Mouse (Mus musculus): Measurements from ENCODE around the gene Lrba. TPM values are rescaled to one million over a fixed set of nuclear protein-coding genes. Genes with fewer than 3 reads are reported as not detected.

The Lrba gene
- total and polyA plus RNA-seq, 2 experiments from 2014 or later: 1.6 to 18.5 TPM

DNA sequence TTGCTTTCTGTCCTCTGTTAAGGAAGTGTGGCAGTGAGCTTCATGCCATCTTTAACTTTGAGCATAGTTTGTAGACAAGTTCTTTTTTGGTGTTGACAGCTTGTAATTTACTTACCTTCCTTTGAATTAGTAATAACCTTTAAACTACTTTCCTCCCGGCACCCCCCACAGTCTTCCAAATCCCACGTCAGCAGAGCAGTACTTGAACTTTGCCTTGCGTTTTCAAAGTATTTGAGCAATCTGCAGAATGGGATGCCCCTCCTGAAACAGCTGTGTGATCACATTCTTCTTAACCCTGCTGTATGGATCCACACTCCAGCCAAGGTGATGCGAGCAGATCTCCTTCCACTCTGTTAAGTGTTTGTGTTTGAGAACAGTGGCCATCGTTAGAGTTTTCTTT, 85.7 kb downstream of the Lrba start:
- ATAC-seq (no peak), DNase-seq (no peak)
- TF ChIP-seq CTCF (IDR thresholded peaks at IDR 0.05; ENCODE audit: low read depth): no peak
- no peaks in the 10 kb centered on the region for H3K36me3 ChIP-seq (ENCODE audit: insufficient read depth)
- H3K4me1 ChIP-seq (ENCODE audit: insufficient read depth): no peaks in the 10 kb centered on the region
- no peak overlapping the region for H3K9ac ChIP-seq
- H3K27me3 ChIP-seq (ENCODE audit: insufficient read depth, low read length): no peaks in the 10 kb centered on the region
- no peak overlapping the region for H3K4me3 ChIP-seq (ENCODE audit: low read depth, low read length)
- no peak overlapping the region for H3K4me2 ChIP-seq (ENCODE audit: low read depth)
- WGBS: 65% methylated on average over 5 of the region's 5 CpGs
- no peaks in the 10 kb centered on the region for H3K9me3 ChIP-seq (ENCODE audit: low read length)
- H3K27ac ChIP-seq (ENCODE audit: low read depth, low read length): no peak overlapping the region

DNA sequence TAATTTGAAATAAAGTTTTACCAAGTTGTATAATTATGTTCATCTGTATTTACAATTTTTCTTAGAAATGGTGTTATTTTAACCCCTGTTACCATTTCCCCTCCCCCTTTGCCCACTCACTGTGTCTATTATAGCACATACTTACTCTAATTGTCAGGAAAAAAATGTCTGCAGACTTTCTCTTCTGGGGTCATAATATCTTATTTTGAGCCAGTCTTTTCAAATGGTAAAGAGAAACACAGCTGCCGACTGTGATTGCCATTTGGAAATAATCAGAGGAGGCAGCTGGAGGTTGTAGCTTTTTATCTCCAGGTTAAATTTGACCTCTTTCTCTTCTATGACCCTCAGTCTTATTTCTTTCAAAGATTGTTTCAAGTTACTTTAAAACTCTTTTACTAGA, 86.9 kb downstream of the Lrba start:
- ATAC-seq (no peak), DNase-seq (no peak)
- 26% methylated on average over 1 of the region's 1 CpGs for WGBS
- no peaks in the 10 kb centered on the region for H3K36me3 ChIP-seq (ENCODE audit: insufficient read depth)
- no peaks in the 10 kb centered on the region for H3K27me3 ChIP-seq (ENCODE audit: insufficient read depth, low read length)
- TF ChIP-seq CTCF (IDR thresholded peaks at IDR 0.05; ENCODE audit: low read depth): no peak
- no peaks in the 10 kb centered on the region for H3K9me3 ChIP-seq (ENCODE audit: low read length)
- no peaks in the 10 kb centered on the region for H3K4me1 ChIP-seq (ENCODE audit: insufficient read depth)
- no peak overlapping the region for H3K9ac ChIP-seq
- H3K27ac ChIP-seq (ENCODE audit: low read depth, low read length): no peak overlapping the region
- no peak overlapping the region for H3K4me2 ChIP-seq (ENCODE audit: low read depth)
- no peak overlapping the region for H3K4me3 ChIP-seq (ENCODE audit: low read depth, low read length)

- H3K4me2 ChIP-seq (ENCODE audit: low read depth): no peak overlapping the region
- no peak overlapping the region for H3K4me3 ChIP-seq (ENCODE audit: low read depth, low read length)
- no peak for TF ChIP-seq CTCF (IDR thresholded peaks at IDR 0.05; ENCODE audit: low read depth)
- no peak overlapping the region for H3K27ac ChIP-seq (ENCODE audit: low read depth, low read length)
- DNase-seq (no peak), ATAC-seq (no peak)
- no peaks in the 10 kb centered on the region for H3K27me3 ChIP-seq (ENCODE audit: insufficient read depth, low read length)
- 91% methylated on average over 5 of the region's 5 CpGs for WGBS
- H3K4me1 ChIP-seq (ENCODE audit: insufficient read depth): no peaks in the 10 kb centered on the region
- H3K9me3 ChIP-seq (ENCODE audit: low read length): no peaks in the 10 kb centered on the region
- no peaks in the 10 kb centered on the region for H3K36me3 ChIP-seq (ENCODE audit: insufficient read depth)
- no peak overlapping the region for H3K9ac ChIP-seq
Observed at GRCm38 (mm10) chr3:86317636-86318035, 93.2 kb downstream of the Lrba start.

- Histone ChIP-seq H3K9me3 (ENCODE audit: low read length) (no peaks in the 10 kb centered on the region), H3K4me1 (ENCODE audit: insufficient read depth) (no peaks in the 10 kb centered on the region), H3K4me3 (ENCODE audit: low read depth, low read length) (no peak overlapping the region), H3K4me2 (ENCODE audit: low read depth) (no peak overlapping the region), H3K9ac (no peak overlapping the region), H3K27ac (ENCODE audit: low read depth, low read length) (no peak overlapping the region), H3K36me3 (ENCODE audit: insufficient read depth) (no peaks in the 10 kb centered on the region), H3K27me3 (ENCODE audit: insufficient read depth, low read length) (no peaks in the 10 kb centered on the region)
- DNase-seq (peak; percentile 56), ATAC-seq (no peak)
- TF ChIP-seq CTCF (IDR thresholded peaks at IDR 0.05; ENCODE audit: low read depth): peak; percentile 64
- WGBS: 25% methylated on average over 1 of the region's 1 CpGs
Observed at GRCm38 (mm10) chr3:86328531-86328930, 104.1 kb downstream of the Lrba start.

- 27% methylated on average over 5 of the region's 5 CpGs for WGBS
- DNase-seq (no peak), ATAC-seq (no peak)
- Histone ChIP-seq H3K27ac (ENCODE audit: low read depth, low read length) (no peak overlapping the region), H3K4me3 (ENCODE audit: low read depth, low read length) (no peak overlapping the region), H3K4me2 (ENCODE audit: low read depth) (no peak overlapping the region), H3K9me3 (ENCODE audit: low read length) (no peaks in the 10 kb centered on the region), H3K4me1 (ENCODE audit: insufficient read depth) (no peaks in the 10 kb centered on the region), H3K27me3 (ENCODE audit: insufficient read depth, low read length) (no peaks in the 10 kb centered on the region), H3K9ac (no peak overlapping the region), H3K36me3 (ENCODE audit: insufficient read depth) (peaks cover 3% of the 10 kb centered on the region; the same call in 1 of the 2 replicates)
- TF ChIP-seq CTCF (IDR thresholded peaks at IDR 0.05; ENCODE audit: low read depth): no peak
Observed at GRCm38 (mm10) chr3:86343261-86343660, 118.8 kb downstream of the Lrba start.

GRCm38 (mm10) chr3:86362486-86362885, 138.0 kb downstream of the Lrba start:
- Histone ChIP-seq H3K9me3 (ENCODE audit: low read length) (no peaks in the 10 kb centered on the region), H3K27ac (ENCODE audit: low read depth, low read length) (no peak overlapping the region), H3K27me3 (ENCODE audit: insufficient read depth, low read length) (no peaks in the 10 kb centered on the region), H3K9ac (no peak overlapping the region), H3K36me3 (ENCODE audit: insufficient read depth) (no peaks in the 10 kb centered on the region), H3K4me1 (ENCODE audit: insufficient read depth) (no peaks in the 10 kb centered on the region), H3K4me2 (ENCODE audit: low read depth) (no peak overlapping the region), H3K4me3 (ENCODE audit: low read depth, low read length) (no peak overlapping the region)
- 38% methylated on average over 5 of the region's 5 CpGs for WGBS
- DNase-seq: no peak
- no peak for ATAC-seq
- no peak for TF ChIP-seq CTCF (IDR thresholded peaks at IDR 0.05; ENCODE audit: low read depth)

DNA sequence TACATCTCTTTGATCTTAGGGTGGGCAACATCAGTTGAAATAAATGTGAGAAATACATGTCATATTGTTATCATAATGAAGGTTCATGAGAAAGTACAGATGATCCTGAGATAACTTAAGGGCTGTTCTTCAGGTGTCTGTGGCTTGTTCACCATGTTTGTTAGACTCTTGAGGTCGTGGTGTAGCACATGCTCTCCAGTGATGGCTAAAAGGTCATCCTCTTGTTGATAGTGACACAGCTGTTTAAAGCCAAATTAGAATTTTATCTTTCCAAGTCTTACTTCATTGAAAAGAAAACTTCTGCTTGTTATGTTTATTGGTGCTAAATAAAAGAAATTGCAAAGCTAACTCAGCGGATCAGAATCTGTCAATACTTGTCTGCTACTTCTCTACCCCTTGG, 147.0 kb downstream of the Lrba start:
- no peaks in the 10 kb centered on the region for H3K36me3 ChIP-seq (ENCODE audit: insufficient read depth)
- H3K27me3 ChIP-seq (ENCODE audit: insufficient read depth, low read length): no peaks in the 10 kb centered on the region
- H3K9me3 ChIP-seq (ENCODE audit: low read length): no peaks in the 10 kb centered on the region
- no peak for TF ChIP-seq CTCF (IDR thresholded peaks at IDR 0.05; ENCODE audit: low read depth)
- no peak for ATAC-seq
- 76% methylated on average over 2 of the region's 2 CpGs for WGBS
- H3K4me1 ChIP-seq (ENCODE audit: insufficient read depth): no peaks in the 10 kb centered on the region
- DNase-seq: no peak
- no peak overlapping the region for H3K4me2 ChIP-seq (ENCODE audit: low read depth)
- no peak overlapping the region for H3K27ac ChIP-seq (ENCODE audit: low read depth, low read length)
- no peak overlapping the region for H3K9ac ChIP-seq
- H3K4me3 ChIP-seq (ENCODE audit: low read depth, low read length): no peak overlapping the region

DNA sequence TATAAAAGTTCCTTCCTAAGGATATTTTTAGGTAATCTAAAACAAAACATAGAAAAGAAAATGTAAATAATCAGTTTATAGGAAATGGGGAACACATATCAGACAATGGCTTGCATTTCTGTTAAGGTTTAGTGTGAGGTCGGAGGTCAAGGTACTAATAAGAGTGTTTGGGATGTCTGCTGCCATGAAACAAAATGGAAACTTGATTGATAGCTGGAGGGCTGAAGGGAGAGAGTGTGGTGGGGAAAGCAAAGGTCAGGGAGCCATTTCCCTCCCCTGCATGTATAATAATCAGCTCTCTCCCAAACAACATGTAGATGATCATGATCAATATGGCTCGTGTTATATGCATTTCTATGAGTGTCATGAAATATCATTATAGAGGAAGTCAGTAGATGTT, 150.8 kb downstream of the Lrba start:
- H3K36me3 ChIP-seq (ENCODE audit: insufficient read depth): no peaks in the 10 kb centered on the region
- 91% methylated on average over 2 of the region's 2 CpGs for WGBS
- H3K4me1 ChIP-seq (ENCODE audit: insufficient read depth): no peaks in the 10 kb centered on the region
- no peaks in the 10 kb centered on the region for H3K9me3 ChIP-seq (ENCODE audit: low read length)
- H3K4me2 ChIP-seq (ENCODE audit: low read depth): no peak overlapping the region
- H3K27ac ChIP-seq (ENCODE audit: low read depth, low read length): no peak overlapping the region
- no peak overlapping the region for H3K9ac ChIP-seq
- TF ChIP-seq CTCF (IDR thresholded peaks at IDR 0.05; ENCODE audit: low read depth): no peak
- ATAC-seq (no peak), DNase-seq (no peak)
- H3K4me3 ChIP-seq (ENCODE audit: low read depth, low read length): no peak overlapping the region
- H3K27me3 ChIP-seq (ENCODE audit: insufficient read depth, low read length): no peaks in the 10 kb centered on the region

Data from forebrain, postnatal 0 days (tissue).